Mouse (Mus musculus) heart, adult 18-20 months (tissue): Measurements from ENCODE around the gene Gpn3. TPM values are rescaled to one million over a fixed set of nuclear protein-coding genes. Genes with fewer than 3 reads are reported as not detected.
"Not testable (repeated sequence)": the region's sequence is repeated elsewhere in the genome, so short reads cannot be mapped to it uniquely, and the experiment has no call there.

Experiments
- DNase-seq, 2 experiments: peaks; one replicate each; pipeline ENCODE4 v3.0.0; 2021 to 2022; ENCODE audit warnings: mixed read lengths in 1 of 2
- total RNA-seq, 2 experiments: library from RNA; stranded (reverse); gene quantifications; 2 replicates each; pipeline ENCODE4 v1.2.3; 2021

Gpn3 gene
- total RNA-seq, 2 experiments from 2014 or later: 31.8 to 33.0 TPM

DNA sequence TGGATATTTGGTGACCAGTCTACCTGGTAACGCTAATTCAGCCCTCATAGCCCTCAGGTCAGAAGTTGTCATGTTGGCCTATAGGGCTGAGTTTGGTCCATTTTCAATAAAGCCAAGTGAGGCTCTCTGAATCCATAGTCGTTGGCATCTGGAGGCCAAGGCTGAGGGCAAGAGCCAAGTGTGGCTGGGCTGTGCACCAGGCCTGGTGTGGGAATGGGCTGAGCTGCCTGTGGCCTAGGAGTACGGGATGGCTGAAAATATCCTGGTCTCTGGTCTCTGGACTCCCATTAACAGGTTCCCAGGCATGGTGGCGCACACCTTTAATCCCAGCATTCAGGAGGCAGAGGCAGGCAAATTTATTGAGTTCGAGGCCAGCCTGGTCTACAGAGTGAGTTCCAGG is 18.3 kb downstream of the Gpn3 start:
- no peak for DNase-seq

DNA sequence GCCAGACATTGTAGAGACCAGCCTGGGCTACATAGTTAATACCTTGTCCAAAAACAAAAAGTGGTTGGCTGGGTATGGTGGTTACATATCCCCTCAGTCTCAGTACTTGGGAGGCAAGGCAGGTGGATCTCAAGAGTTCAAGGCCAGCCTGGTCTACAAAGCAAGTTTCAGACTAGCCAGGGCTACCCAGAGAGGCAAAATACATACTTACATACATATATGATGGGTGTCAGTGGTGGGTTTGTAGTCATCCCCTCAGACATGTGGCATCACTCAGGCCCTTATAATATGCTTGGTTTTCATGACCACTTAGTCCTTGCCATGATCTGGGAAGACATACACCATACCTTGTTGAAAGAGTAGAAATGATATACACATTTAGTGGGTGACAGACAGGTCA is 19.0 kb downstream of the Gpn3 start:
- DNase-seq: no peak

DNA sequence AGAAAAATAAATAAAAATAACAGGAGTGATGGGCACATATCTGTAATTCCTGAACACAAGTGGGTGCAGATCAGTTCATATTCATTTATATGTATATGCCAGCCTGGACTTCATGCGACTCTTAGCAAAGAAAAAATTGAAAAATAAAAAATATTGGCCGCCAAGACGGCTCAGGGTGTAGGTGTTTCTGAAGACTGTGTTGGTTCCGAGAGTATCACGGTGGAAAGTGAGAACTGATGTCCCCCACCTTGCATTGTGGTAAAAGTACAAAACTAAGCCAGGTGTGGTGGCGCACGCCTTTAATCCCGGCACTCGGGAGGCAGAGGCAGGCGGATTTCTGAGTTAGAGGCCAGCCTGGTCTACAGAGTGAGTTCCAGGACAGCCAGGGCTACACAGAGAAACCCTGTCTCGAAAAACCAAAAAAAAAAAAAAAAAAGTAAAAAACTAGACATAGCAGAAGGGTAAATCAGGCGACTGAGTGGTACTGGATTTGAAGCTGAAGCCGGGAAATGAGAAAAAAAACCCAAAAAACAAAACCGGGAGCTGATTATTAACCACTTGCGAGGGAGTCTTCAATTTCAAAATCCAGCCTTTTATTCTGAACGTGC is 19.6 kb downstream of the Gpn3 start:
- DNase-seq: no peak

DNA sequence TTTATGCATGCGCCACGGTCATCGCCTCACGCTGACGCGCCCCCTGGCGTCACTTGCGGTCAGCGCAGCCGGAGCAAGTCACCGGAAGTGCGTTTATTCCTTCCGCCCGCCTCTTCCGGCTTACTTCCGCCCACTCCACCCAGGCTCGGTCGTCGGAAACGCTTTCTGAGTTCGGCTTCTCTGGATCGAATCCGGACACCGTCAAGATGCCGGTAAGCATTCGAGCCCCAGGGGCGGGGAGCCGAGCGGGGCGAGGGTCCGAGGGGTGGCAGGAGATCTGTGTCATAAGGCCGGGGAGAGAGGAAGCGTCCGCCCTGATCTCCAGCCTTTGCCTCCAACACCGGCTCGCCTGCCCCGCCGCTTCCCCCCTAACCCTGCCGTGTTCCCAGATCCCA is 20.1 kb downstream of the Gpn3 start, which contains the start of gene Arpc3:
TSS of gene Arpc3 (plus strand) at position 93 of the 395 bp plus-strand sequence.
- peak; percentile 92 to 94 for DNase-seq

DNA sequence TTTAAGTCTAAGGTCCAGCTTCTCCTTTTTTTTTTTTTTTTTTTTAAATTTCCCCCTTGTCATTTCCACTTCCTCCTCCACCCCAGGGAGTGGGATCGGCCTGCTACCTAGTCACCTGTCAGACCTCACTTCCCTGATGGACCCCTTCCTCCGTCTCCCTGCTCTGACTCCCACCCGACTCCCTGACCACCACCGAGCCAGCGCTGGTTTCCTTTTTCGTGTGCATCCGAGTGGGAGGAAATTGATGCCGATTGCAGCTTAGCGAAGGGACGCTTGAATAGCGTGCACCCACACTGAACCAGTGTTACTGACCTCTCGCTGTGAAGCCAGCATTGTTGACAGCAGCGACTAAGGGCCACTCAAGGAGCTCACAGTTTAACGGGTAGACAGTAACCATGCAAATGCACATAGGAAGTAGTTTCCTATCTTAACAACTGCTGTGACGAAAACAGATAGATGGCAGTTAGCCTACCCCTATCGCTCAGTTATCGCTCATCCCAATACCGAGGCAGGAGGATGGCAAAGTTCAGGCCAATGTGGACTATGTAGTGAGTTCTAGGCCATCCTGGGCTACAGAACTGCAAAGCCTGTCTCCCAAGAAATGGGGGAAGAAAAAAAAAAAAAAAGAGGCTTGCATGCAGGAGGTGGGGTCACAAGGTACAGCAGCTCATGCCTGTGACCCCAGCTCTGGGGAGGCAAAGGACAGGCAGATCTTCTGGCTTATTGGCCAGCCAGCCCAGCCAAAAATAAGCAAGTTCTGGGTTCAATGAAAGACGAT is 20.7 kb downstream of the Gpn3 start:
- peak; percentile 36 to 63 for DNase-seq

DNA sequence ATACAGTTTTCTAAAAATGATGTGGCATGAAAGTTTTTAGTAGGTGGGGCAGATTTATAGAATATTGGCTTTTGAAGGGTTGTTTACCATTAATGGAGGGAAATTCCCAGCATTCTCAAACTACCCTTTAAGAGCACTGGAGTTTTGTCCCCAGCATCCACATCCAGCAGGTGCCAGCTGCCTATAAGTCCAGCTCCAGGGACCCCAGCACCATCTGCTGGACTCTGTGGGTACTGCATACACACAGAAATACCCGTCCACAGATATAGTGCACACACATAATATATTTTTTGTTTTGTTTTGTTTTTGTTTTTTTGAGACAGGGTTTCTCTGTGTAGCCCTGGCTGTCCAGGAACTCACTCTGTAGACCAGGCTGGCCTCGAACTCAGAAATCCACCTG is 22.2 kb downstream of the Gpn3 start:
- peak; percentile 60 to 77 for DNase-seq

DNA sequence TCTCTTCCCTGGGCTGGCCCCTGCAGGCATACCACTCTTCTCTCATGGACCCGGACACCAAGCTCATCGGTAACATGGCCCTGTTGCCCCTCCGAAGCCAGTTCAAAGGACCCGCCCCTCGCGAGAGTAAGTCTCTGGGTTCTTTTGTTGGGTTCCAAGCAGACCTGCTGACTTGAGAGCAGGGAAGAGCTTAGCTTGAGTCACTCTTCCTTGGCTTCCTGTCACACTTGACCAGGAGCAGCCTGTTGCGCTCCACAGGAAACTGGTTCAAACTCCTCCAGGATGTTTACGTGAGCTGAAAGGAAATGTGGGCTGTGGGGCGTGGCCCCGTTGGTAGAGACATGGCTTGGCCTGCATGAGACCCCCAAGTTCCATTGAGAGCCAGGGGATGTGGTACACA is 25.1 kb downstream of the Gpn3 start:
- peak; percentile 62 to 85 for DNase-seq

DNA sequence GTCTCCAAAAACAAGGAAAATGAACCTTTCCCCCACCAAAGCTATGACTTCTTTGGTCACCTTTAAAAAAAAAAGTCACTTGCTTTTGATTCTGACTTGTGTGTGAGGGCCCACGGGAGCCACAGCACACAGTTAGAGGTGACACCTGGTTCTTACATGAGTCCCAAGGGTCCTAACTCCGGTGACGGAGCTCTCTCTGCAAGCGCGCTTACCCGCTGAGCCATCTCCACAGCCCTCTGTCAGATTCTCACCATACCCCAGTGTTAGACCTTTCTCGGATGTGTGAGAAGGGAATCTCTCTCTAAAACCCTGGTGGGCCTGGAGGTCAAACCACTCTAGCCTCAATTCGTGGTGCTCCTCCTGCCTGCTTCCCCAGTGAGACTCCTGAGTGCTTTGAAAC is 25.8 kb downstream of the Gpn3 start:
- no peak for DNase-seq

DNA sequence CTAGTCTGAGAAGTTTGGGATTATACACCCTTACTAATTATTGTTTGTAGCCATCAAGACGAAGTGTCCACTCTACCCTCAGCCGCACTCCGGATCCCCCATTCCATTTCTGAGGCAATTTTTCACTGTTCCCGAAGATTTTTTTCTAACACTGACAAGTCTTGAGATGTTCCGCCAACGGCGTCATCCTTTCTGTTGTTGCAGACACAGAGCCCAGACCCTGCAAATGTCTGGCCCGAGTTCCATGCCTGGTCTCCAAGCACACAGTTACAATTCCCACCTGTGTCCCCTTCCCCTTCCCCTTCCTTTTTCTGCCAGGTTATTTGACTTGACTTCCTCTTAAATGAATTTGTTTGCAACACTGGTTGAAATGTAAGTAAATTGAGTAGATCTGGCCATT is 28.2 kb downstream of the Gpn3 start:
- DNase-seq: peak; percentile 30 to 44

DNA sequence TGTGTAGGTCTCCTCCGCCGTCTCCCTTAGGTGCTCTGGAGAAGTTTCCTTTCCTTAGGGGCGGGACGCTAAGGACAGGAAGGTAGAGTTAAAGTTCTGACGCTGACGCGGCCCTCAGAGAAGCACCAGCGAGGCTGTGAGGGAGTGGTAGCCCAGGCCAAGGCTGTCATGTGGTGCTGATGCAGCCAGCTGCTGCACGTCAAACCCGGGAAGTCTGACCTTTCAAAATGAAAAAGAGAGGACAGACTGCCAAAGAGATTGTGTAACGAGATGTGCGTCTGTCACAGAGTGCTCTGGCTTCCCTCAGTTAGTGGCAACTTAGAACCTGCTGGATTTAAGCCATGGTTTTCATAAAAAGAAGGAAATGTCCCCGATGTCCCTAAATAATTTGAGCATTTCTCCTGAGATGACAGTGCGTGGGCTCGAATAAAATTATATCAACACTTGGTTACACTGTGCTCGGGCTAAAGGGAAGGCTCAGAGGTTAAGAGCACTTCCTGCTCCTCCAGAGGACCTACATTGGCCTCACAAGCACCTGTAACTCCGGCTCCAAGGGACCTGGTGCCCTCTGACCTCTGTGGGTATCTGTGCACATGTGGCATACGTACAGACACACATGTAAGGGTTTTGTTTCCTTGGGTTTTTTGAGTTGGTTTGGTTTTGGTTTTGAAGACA is 29.1 kb downstream of the Gpn3 start:
- DNase-seq: peak; percentile 88 to 94

DNA sequence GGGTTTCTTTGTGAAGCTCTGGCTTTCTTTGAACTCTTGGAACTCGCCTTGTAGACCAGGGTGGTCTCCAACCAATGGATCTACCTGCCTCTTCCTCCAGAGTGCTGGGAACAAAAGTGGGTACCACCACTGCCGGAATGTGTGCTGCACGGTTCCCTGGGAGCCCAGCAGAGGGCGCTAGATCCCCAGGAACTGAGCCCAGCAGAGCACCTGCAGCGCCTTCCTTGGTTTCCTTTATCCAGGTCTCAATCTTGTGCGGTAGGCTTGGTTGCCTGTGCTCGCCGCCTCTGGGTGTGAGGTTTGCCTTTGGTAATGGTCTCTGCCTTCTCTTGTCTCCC is 29.6 kb downstream of the Gpn3 start:
- DNase-seq: peak; percentile 70 to 89

DNA sequence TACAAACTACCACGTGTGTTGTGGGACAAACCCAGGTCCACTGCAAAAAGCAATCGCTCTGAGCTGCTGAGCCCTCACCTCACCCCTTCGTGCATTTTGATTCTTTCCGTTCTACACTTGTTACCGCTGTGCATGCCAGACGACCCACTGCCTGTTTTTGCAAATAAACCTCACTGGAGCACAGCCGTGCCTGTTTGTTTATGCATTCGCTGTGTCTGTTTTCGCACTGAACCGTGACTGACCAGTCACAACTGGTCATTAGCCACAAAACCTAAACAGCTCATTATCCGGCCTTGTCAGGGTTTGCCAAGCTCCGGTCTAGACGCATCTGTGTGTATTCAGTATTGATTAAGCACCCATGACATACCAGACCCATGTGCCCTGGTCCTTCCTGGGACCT is 30.5 kb downstream of the Gpn3 start:
- DNase-seq: no peak

DNA sequence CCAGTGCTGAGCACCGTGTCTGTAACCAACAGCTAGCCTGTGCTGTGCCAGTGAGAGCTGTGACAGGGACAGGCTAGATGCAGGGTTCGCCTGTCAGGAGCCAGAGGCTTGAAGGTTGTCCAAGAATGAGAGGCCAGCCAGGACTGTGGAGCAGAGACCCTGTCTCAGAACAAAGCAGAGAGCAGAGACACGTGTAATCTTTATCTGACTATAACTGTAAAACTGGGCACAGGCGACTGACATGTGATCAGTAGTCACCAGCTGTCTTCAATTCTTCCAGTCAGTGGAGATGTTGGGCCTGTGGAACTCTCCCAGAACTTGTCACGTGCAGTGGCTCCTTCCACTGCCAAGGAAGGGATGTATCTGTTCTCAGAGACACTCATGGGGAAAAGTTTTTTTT is 31.1 kb downstream of the Gpn3 start:
- peak; percentile 87 to 92 for DNase-seq

DNA sequence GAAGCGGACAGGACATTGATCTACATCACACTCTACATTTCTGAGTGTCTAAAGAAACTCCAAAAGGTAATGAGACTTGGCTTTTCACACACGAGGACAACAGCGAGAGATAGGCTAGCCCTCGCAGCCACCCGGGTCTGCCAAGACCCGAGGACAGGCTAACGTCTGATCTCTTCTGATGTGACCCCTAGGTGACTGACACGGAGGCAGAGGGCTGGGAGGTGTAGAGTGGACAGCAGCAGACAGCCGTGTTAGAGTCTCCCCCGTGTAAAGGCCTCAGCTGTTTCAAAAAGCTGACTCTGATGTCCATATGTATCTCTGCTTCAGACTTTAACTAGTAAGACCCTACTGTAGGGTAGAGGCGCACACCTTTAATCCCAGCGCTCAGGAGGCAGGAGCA is 31.7 kb downstream of the Gpn3 start:
- DNase-seq: no peak

DNA sequence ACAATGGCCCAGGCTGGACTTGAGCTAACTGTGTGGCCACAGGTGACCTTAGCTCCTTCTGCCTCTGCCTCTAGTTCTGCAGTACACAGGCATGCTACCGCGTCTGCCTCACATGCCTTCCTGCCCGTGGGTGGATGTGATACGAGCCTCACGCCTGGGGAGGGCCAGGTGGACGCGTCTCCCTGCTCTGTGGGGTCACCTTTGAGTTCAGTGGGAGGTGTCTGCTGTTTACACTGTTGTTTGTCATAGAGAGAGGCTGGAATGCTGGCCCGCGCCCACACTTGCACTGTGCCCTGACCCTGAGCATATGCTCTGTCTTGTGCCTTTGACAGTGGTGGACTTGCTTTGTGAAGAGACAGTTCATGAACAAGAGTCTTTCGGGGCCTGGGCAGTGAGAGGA is 33.9 kb downstream of the Gpn3 start:
- DNase-seq: no peak

DNA sequence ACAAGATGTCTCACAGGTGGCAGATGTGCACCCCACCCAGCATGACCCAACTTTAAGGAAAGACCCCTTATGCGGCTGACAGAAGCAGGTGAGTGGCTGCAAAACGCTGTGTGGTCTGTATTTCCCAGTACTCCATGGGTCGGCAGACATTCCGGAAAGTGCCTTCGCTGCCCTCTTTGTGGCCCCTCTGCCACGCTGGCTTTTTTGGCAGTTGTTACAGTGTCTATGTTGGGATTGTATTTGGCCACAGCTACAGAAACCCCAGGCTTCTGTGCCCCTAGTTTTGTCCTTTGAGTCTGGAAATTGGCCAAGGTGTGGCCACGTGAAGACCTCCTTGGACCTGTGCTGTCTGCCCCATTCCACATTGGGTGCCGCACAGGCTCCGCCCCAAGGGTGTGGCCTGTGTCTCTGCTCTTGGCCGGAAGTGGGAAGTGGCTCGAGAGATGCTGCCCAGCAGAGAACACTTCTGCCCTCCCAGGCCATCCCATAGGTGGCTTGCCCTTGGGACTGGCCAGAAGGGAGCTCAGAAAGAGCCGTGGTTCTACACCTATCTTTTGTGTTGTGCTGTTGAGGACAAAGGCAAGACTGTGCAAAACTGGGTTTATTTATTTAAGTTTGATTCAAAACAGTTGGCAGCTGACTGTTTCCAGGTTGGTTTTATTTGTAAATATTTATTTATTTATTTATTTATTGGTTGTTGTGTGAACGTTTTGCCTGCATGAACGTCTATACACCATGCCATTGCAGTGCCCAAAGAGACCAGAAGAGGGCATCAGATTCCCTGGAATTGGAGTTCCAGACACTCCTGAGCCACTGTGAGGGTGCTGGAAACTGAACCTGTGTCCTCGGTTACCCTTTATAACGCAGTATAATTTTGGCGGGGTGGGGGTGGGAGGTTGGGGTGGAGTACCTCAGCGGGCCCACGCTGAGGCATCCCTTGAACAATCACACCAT is 38.3 kb downstream of the Gpn3 start:
- DNase-seq: no peak

DNA sequence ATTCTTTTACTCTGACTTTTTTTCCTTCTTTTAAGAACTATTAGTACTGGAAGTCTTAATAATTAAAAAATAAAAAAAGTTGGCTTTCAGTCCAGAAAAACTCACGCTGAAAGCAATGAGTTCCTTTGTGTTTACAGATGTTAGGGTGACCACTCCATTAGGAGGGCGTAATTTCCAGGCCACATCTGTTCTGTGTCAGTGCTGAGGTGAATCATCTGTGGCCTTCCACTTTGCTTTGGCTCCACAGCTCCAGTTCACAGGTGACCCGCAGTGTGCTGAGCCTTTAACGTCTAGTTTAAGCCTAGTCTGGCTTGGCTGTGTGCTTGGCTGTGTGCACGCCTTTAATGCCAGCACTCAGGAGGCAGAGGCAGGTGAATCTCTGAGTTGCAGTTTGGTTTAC is 40.2 kb downstream of the Gpn3 start:
- DNase-seq: peak in 1 of 2 experiments; percentile 63

DNA sequence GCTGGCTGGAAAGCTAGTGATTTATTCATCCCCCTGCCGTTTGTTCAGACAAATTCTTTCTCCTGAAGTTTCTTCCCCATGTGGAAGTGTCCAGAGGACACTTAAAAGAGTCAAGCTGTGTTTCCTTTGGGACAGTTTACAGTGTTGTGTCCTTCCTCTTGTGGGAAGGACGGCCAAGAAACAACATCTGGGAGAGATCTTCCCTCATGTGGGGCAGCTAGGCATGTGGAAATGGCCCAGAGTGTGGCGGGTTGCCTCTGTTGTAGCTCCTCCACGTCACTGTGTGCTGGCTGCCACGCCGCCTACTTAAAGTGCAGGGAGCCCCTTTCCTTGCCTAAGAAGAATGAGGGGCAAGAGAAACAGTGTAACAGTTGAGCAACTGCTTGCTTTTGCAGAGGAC is 41.1 kb downstream of the Gpn3 start:
- DNase-seq: peak; percentile 34 to 62

DNA sequence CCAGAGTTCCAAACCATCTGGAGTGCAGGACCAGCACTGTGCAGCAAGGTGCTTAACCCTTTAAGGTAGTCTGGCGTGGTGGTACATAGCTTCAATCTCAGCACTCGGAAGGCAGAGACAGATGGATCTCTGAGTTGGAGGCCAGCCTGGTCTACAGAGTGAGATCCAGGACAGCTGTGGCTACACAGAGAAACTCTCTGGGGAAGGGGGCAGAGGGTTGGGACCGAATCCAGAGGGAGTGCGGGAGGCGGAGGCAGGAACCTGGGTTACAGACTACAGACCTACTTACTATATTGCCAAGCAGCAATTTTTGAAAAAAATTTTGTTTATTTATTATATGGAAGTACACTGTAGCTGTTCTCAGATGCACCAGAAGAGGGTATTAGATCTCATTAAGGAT is 42.7 kb downstream of the Gpn3 start:
- DNase-seq: no peak

DNA sequence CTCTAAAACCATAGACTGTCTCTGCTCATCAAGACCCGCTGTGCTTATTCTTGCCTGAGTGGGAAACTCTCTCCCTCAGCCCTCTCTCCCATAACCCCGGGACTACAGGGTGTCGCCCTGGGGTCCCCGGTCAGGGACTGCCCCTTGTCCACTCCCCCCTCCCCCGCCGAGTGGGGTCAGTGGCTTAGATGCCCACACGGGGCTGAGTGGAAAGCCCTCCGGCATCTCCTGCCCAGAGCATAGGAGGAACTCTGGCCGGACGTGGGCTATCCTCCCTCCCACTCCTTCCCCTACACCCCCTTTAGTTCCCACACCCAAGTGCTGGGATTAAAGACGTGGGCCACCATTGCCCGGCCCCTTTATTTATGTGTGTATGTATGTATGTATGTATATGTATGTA is 43.8 kb downstream of the Gpn3 start:
- no peak for DNase-seq

DNA sequence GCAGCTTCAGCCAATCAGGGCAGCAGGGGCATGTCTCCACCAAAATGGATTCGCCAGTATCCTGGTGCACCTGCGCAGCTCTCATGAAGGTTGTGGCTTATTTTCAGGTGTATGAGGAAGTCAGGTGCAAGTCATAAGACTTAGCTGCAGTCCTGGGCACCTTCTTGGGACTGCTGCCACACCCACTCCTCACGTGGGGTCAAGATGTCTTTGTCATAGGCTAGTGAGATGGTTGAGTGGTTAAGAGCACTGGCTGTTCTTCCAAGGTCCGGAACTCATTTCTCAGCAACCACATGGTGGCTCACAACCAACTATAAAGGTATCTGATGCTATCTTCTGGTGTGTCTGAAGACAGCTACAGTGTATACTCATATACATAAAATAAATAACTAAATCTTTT is 49.0 kb downstream of the Gpn3 start:
- not testable (repeated sequence) for DNase-seq
